In genomic region chr7:133775796-133776625, GRCm38 (mm10) we compare ENCODE assay signal across 8 mouse cellular contexts. TPM values are rescaled to one million over a fixed set of nuclear protein-coding genes. Genes with fewer than 3 reads are reported as not detected.
DNase-seq lines count a peak whose midpoint lies in the region; ATAC-seq and TF ChIP-seq lines count a peak whose summit lies in the region.

No protein-coding gene starts in this region.

- no peak for TF ChIP-seq EP300 in MEL (IDR thresholded peaks at IDR 0.05; ENCODE audit: low read depth in 1 of 2, low read length in 2 of 2)

- no peak for TF ChIP-seq CTCF in layer of hippocampus, adult 2 months (conservative IDR thresholded peaks at IDR 0.05)
- TF ChIP-seq CTCF in MEL (IDR thresholded peaks at IDR 0.05 in 2 of 3, conservative IDR thresholded peaks at IDR 0.05 in 1 of 3; ENCODE audit: control insufficient read depth in 1 of 3, insufficient read depth in 1 of 3, low read depth in 2 of 3, low read length in 3 of 3, poor library complexity in 1 of 3, severe bottlenecking in 1 of 3), result no peak

- H3K27me3 ChIP-seq in MEL (ENCODE audit: control insufficient read depth in 1 of 2, insufficient read depth in 2 of 2, low read length in 2 of 2), result no peaks in the 10 kb centered on the region
- peaks cover 10% of the 10 kb centered on the region; the same call in 1 of the 2 replicates for H3K27me3 ChIP-seq in embryonic facial prominence, embryonic 13.5 days
- H3K27me3 ChIP-seq in heart, embryonic 15.5 days, result no peaks in the 10 kb centered on the region
- no peaks in the 10 kb centered on the region for H3K27me3 ChIP-seq in midbrain, embryonic 12.5 days

- peaks cover 2% of the 10 kb centered on the region for H3K79me2 ChIP-seq in MEL (ENCODE audit: control insufficient read depth, insufficient read depth, low read length, poor library complexity)

- no peak for DNase-seq in layer of hippocampus, adult 2 months (ENCODE audit: low spot score in 2 of 2)
- DNase-seq in layer of hippocampus, adult 8-10 months (ENCODE audit: low spot score in 2 of 2), result no peak
- peak; percentile 59 for DNase-seq in MEL (ENCODE audit: low read depth, low spot score)
- peak; percentile 37 for DNase-seq in left cerebral cortex, postnatal 4 days
- no peak for DNase-seq in embryo, embryonic 9.5 days (ENCODE audit: extremely low spot score)

- 4% methylated on average over 38 of the region's 38 CpGs for WGBS in embryonic facial prominence, embryonic 13.5 days
- 4% methylated on average over 38 of the region's 38 CpGs for WGBS in heart, embryonic 15.5 days
- WGBS in midbrain, embryonic 12.5 days, result 4% methylated on average over 28 of the region's 38 CpGs

- peak overlapping the region; percentile 80 for H3K9ac ChIP-seq in MEL (ENCODE audit: control insufficient read depth, low read depth, low read length, poor library complexity, severe bottlenecking)
- peak overlapping the region; percentile 78 for H3K9ac ChIP-seq in embryonic facial prominence, embryonic 13.5 days
- peak overlapping the region; percentile 87 for H3K9ac ChIP-seq in heart, embryonic 15.5 days
- peak overlapping the region; percentile 74 for H3K9ac ChIP-seq in midbrain, embryonic 12.5 days (replicated peaks)

- H3K4me2 ChIP-seq in embryonic facial prominence, embryonic 13.5 days, result peak overlapping the region; percentile 76
- H3K4me2 ChIP-seq in heart, embryonic 15.5 days, result peak overlapping the region; percentile 83
- H3K4me2 ChIP-seq in midbrain, embryonic 12.5 days (replicated peaks), result peak overlapping the region; percentile 88

- no peaks in the 10 kb centered on the region; a peak in 1 of 4 replicates for H3K36me3 ChIP-seq in MEL (ENCODE audit: control insufficient read depth in 1 of 2, insufficient read depth in 2 of 2, low read length in 2 of 2)
- H3K36me3 ChIP-seq in embryonic facial prominence, embryonic 13.5 days, result no peaks in the 10 kb centered on the region
- H3K36me3 ChIP-seq in heart, embryonic 15.5 days, result no peaks in the 10 kb centered on the region
- H3K36me3 ChIP-seq in midbrain, embryonic 12.5 days, result 0 out of 2 replicates have a peak, but pooled peaks cover 4% of the 10 kb centered on the region

- peak; percentile 35; the same call in 1 of the 2 replicates for ATAC-seq in embryonic facial prominence, embryonic 13.5 days (ENCODE audit: insufficient number of reproducible peaks, insufficient read depth, low FRiP score, low TSS enrichment, low read depth)
- peak; percentile 0; the same call in 1 of the 2 replicates for ATAC-seq in heart, embryonic 15.5 days (replicated peaks; ENCODE audit: insufficient number of reproducible peaks, insufficient read depth, low FRiP score, low read depth)
- ATAC-seq in midbrain, embryonic 12.5 days (ENCODE audit: low FRiP score, low read depth), result peak; percentile 81

- no peaks in the 10 kb centered on the region for H3K9me3 ChIP-seq in MEL (replicated peaks; ENCODE audit: insufficient read depth, low read length)
- H3K9me3 ChIP-seq in embryonic facial prominence, embryonic 13.5 days, result no peaks in the 10 kb centered on the region
- no peaks in the 10 kb centered on the region for H3K9me3 ChIP-seq in heart, embryonic 15.5 days (replicated peaks)
- H3K9me3 ChIP-seq in midbrain, embryonic 12.5 days, result no peaks in the 10 kb centered on the region

- H3K4me1 ChIP-seq in MEL (ENCODE audit: control insufficient read depth in 1 of 2, insufficient read depth in 2 of 2, low read length in 2 of 2), result peaks cover 6% of the 10 kb centered on the region in 2 experiments; a peak in 3 of 4 replicates
- H3K4me1 ChIP-seq in embryonic facial prominence, embryonic 13.5 days, result peaks cover 13% of the 10 kb centered on the region
- peaks cover 19% of the 10 kb centered on the region for H3K4me1 ChIP-seq in heart, embryonic 15.5 days (replicated peaks)
- H3K4me1 ChIP-seq in midbrain, embryonic 12.5 days, result peaks cover 20% of the 10 kb centered on the region

- peak overlapping the region; percentile 96 for H3K4me3 ChIP-seq in layer of hippocampus, adult 2 months
- peak overlapping the region; percentile 61 to 92 for H3K4me3 ChIP-seq in MEL (ENCODE audit: control insufficient read depth in 1 of 2, insufficient read depth in 1 of 2, low read depth in 2 of 2, low read length in 2 of 2)
- H3K4me3 ChIP-seq in embryonic facial prominence, embryonic 13.5 days, result peak overlapping the region; percentile 79
- peak overlapping the region; percentile 90 for H3K4me3 ChIP-seq in heart, embryonic 15.5 days
- peak overlapping the region; percentile 88 for H3K4me3 ChIP-seq in midbrain, embryonic 12.5 days

- H3K27ac ChIP-seq in layer of hippocampus, adult 2 months, result peak overlapping the region; percentile 93
- no peak overlapping the region for H3K27ac ChIP-seq in MEL (ENCODE audit: control insufficient read depth, low read depth, low read length)
- no peak overlapping the region for H3K27ac ChIP-seq in embryonic facial prominence, embryonic 13.5 days
- peak overlapping the region; percentile 41; the same call in 1 of the 2 replicates for H3K27ac ChIP-seq in heart, embryonic 15.5 days
- no peak overlapping the region for H3K27ac ChIP-seq in midbrain, embryonic 12.5 days (replicated peaks)

- 0 out of 4 replicates have a peak, but pooled peaks of 1 of the 2 experiments have one; percentile 47 for TF ChIP-seq POLR2A in MEL (IDR thresholded peaks at IDR 0.05; ENCODE audit: control insufficient read depth in 1 of 2, insufficient read depth in 1 of 2, low read depth in 1 of 2, low read length in 2 of 2, poor library complexity in 1 of 2)

- intact Hi-C loops in left cerebral cortex, postnatal 4 days (cut with DNase I), result no loop called here

- TF ChIP-seq RAD21 in MEL (IDR thresholded peaks at IDR 0.05; ENCODE audit: low read depth, low read length), result no peak

TF ChIP-seq in MEL, 35 proteins besides CTCF, POLR2A, EP300 and RAD21:
- no peak for TF ChIP-seq GABPA (IDR thresholded peaks at IDR 0.05; ENCODE audit: low read depth, low read length)
- TF ChIP-seq POLR2AphosphoS5 (IDR thresholded peaks at IDR 0.05; ENCODE audit: borderline replicate concordance, low read depth, low read length), result no peak
- no peak for TF ChIP-seq NELFE (IDR thresholded peaks at IDR 0.05; ENCODE audit: low read depth, low read length)
- no peak for TF ChIP-seq TCF12 (IDR thresholded peaks at IDR 0.05; ENCODE audit: low read depth, low read length)
- no peak for TF ChIP-seq UBTF (IDR thresholded peaks at IDR 0.05; ENCODE audit: borderline replicate concordance, insufficient read depth, low read depth, low read length)
- TF ChIP-seq SMC3 (IDR thresholded peaks at IDR 0.05; ENCODE audit: low read depth, low read length), result no peak
- TF ChIP-seq ZMIZ1 (IDR thresholded peaks at IDR 0.05; ENCODE audit: low read depth, low read length), result no peak
- no peak for TF ChIP-seq MAZ (IDR thresholded peaks at IDR 0.05; ENCODE audit: low read depth, low read length)
- no peak for TF ChIP-seq KAT2A (conservative IDR thresholded peaks at IDR 0.05; ENCODE audit: low read depth, low read length)
- no peak for TF ChIP-seq POLR2AphosphoS2 (IDR thresholded peaks at IDR 0.05; ENCODE audit: low read length)
- TF ChIP-seq USF2 (IDR thresholded peaks at IDR 0.05; ENCODE audit: borderline replicate concordance in 1 of 2, insufficient read depth in 1 of 2, low read depth in 1 of 2, low read length in 2 of 2), result no peak
- TF ChIP-seq TAL1 (IDR thresholded peaks at IDR 0.05; ENCODE audit: low read length), result no peak

RNA-seq across cellular contexts. Expression of gene Fank1, which starts 0.7 kb away (rescaled TPM):
- total RNA-seq in layer of hippocampus, adult 2 months (2021), result 1 to 10 TPM; 2.0 to 2.5 TPM
- total RNA-seq in layer of hippocampus, adult 8-10 months (2022), result 1 to 10 TPM; 2.7 to 4.6 (median 2.9) TPM
- 0.88 and 1.8 TPM in 2 replicates for total RNA-seq in MEL (2012; rRNA removed)
- polyA plus RNA-seq in MEL (2012; ENCODE audit: insufficient read depth in 1 of 2, insufficient read length in 2 of 2, low read depth in 1 of 2, low replicate concordance in 2 of 2, missing spikeins in 1 of 2), result under 1 TPM in 1 of 2 experiments, not detected in 1; 0.17 TPM
- 0.20 and 1.2 TPM in 2 replicates for polyA plus RNA-seq in embryonic facial prominence, embryonic 13.5 days (2015; fragmentation: Nextera tagmentation; extraction: Ambion mirVana)
- 0.18 and 0.19 TPM in 2 replicates for polyA plus RNA-seq in heart, embryonic 15.5 days (2015; fragmentation: Nextera tagmentation; extraction: Ambion mirVana)
- total RNA-seq in left cerebral cortex, postnatal 4 days (2021), result 1 to 10 TPM; 3.5 to 4.9 TPM
- polyA plus RNA-seq in midbrain, embryonic 12.5 days (2016; fragmentation: Nextera tagmentation; extraction: Ambion mirVana), result 2.2 and 2.6 TPM in 2 replicates

RNA-seq across cellular contexts. Expression of gene Dhx32, which starts 6.5 kb away (rescaled TPM):
- 10 to 100 TPM; 36.5 to 39.2 TPM for total RNA-seq in layer of hippocampus, adult 2 months (2021)
- total RNA-seq in layer of hippocampus, adult 8-10 months (2022), result 10 to 100 TPM; 31.7 to 40.0 (median 39.2) TPM
- 23.9 and 27.1 TPM in 2 replicates for total RNA-seq in MEL (2012; rRNA removed)
- polyA plus RNA-seq in MEL (2012; ENCODE audit: insufficient read depth in 1 of 2, insufficient read length in 2 of 2, low read depth in 1 of 2, low replicate concordance in 2 of 2, missing spikeins in 1 of 2), result 10 to 100 TPM in 1 of 2 experiments, not detected in 1; 25.6 TPM
- polyA plus RNA-seq in embryonic facial prominence, embryonic 13.5 days (2015; fragmentation: Nextera tagmentation; extraction: Ambion mirVana), result 15.6 and 16.4 TPM in 2 replicates
- polyA plus RNA-seq in heart, embryonic 15.5 days (2015; fragmentation: Nextera tagmentation; extraction: Ambion mirVana), result 30.4 and 31.3 TPM in 2 replicates
- 10 to 100 TPM; 48.1 to 52.0 TPM for total RNA-seq in left cerebral cortex, postnatal 4 days (2021)
- 61.1 and 65.8 TPM in 2 replicates for polyA plus RNA-seq in midbrain, embryonic 12.5 days (2016; fragmentation: Nextera tagmentation; extraction: Ambion mirVana)

Comparison
In these comparisons a context has a peak if more than half of its experiments do, and no peak if none do; other contexts are left out.
1. DNase-seq: peak in MEL (single experiment) and left cerebral cortex, postnatal 4 days (single experiment); none in layer of hippocampus, adult 2 months (0 of 2), layer of hippocampus, adult 8-10 months (0 of 2) and embryo, embryonic 9.5 days (single experiment).
2. H3K27ac ChIP-seq: peak in layer of hippocampus, adult 2 months (single experiment) and heart, embryonic 15.5 days (single experiment); none in MEL (single experiment), embryonic facial prominence, embryonic 13.5 days (single experiment) and midbrain, embryonic 12.5 days (single experiment).
3. ATAC-seq: peak in every context shown above with its lines; median percentile 81 in midbrain, embryonic 12.5 days; 35 in embryonic facial prominence, embryonic 13.5 days; 0 in heart, embryonic 15.5 days.
4. Peak in every context shown above with its lines, with median percentiles within 50 percentile points of each other: H3K4me3 ChIP-seq, H3K9ac ChIP-seq and H3K4me2 ChIP-seq.